Mouse (Mus musculus) heart, adult 18-20 months (tissue): ENCODE measurements at regions not wholly inside any gene's neighbourhood (a gene's known extent, or its start where the extent isn't known, plus 50 kb on each side); places are given as distances from the start of the nearest gene placed in this dataset.

Experiments used
- DNase-seq, 2 experiments: peaks; one replicate each; pipeline ENCODE4 v3.0.0; 2021 to 2022; ENCODE audit warnings: mixed read lengths in 1 of 2

DNA sequence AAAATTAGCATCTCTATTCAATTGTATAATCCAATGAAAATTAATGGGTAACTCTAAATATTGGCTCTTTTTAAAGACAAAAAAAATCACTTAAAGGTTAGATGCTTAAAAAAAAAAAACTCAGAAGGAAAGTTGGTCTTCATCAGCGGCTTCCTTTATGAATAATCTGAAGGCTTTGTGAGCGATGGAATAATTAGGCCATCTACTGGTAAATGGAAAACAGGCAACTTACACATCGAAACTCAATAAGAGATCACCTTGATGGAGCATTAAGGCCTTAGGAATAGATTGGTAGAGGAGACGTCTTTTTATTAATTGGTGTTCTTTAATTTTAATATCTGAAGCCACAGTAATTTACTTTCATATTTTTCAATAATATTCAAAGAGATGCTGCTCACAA is 218.6 kb upstream of the Tacr3 start:
- DNase-seq, result no peak

DNA sequence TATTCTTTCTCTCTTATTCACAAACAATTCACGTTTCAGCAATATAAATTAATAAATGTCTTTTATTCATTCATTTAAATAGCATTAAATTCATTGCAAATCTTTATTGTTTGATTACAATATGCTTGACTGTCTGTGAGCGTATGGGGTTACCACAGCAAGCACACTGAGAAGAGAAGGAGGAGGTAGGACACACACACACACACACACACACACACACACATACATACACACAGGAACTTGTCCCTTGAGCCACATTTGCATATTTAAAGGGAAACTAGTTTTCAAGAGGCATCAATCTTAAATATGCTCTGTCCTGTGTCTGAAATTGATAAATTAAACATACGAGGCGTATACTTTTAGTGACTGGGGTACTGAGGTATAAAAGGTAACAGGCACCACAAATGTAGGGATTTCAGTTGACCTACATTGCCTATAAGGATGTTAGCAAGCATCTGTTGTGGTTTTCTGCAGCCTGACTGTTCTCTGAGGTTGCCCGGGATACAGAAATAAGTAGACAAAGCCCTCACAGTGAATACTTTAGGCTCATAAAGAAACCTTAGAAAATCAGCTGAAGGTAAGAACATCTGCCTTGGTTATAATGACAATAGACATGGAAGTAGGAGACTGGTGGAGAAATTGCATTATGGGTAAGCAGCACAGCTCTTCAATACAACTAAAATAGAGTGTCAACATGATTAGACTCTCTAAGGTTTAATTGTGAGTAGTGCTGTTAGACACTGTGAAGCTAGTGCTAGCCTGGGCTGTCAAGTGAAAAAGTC is 217.1 kb upstream of the Tacr3 start:
- no peak for DNase-seq

DNA sequence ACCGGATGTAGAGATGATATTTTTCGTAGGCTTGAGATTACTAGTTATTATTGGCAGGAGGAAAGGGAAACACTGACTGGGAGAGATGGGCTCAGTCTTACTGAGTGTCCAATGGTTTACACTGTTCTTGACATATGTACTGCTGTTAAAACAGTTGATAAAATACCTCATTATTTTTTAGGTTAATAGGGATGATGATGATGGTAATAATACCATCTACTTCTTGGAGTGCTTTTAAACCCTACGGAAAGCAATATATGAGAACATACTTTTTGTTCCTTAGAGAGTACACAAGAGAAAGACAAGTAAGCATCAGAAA is 216.6 kb upstream of the Tacr3 start:
- no peak for DNase-seq

DNA sequence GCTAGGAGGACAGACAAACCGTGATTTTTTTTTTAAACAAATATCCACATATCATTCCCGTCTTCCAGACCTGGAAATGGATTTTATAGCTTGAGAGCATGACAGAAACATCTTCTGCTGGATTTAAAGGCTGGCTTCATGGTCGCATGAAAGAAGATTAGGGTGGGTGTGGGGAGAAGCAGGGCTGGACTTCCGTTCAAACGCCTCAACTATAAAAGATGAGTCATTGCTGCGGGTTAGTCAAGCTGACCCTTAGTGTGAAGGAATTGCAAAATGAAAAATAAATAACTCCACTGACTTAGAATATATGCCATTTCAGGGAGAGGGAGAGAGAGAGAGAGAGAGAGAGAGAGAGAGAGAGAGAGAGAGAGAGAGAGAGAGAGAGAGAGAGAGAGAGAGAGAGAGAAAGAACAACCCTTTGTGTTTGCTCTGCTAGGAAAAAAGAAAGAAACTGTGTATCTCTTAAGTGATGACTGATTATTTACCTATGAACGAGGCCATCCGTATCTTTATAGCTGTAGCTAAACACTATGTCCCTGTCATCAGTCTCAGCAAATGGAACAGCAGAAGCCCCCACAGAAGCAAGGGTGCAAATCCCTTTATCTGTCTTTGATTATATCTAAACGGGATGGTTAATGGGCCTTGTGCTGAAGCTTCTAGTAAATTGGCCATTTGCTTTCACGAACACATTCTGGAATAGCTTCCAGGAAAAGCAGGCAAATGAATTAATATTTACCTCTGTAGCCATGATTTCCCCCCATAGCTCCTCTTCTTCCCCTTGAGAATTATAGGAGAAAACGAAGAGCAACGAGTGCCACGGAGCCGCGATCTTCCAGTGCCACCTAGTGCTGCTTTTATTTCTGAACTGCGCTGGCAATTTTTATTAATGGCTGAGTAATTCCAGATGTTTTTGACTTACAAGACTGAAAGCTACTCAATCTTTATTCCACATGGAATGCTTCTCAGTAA is 199.4 kb upstream of the Tacr3 start:
- DNase-seq, result peak; percentile 10 to 40

DNA sequence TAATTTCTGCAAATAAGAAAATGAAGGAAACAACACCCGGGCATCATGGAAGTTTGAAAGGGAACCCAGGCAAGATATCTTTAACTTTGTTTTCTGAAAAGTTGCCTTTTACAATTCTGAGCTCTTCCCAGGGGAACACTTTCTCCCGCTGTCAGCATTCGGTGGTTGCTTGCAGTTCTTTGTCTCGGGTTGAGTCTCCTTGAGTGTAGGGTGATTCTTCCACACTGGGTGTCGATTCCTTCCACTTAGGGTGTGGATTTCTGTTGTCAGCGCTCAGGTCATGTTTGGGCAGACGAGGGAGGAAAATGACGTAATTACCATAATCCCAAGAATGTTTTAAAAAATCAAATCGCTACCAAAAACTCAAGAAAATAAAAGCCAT is 198.7 kb upstream of the Tacr3 start:
- DNase-seq, result peak in 1 of 2 experiments; percentile 5

DNA sequence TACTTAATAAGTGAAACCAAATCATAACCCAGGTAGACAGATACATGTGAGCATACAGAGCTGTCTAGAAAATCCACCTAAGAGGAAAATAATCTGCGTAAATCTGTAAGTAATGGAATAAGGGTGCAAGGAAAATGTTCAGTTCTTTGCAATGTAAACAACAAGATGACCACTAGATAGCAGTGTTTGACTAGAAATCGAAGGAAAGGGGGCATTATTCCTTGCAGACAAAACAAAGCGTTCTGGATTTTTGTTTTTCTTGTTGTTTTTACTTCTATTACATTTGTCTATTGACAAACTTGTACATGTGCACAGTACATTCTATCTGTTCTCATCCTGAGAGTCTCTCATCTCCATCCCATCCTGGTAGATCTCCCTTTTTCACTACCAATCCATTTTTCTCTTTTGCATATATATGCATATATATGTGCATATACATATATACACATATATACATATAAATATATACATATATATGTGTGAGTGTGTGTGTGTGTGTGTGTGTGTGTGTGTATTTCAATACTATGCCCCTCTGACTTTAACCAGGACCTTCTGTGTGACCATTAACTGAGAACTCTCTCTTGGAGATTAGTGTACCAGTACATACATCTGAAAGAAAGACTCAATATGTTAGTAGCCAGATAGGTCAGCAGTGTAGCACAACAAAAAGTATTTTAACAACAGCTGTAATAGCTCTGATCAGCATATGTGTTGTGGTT is 179.9 kb upstream of the Tacr3 start:
- no peak for DNase-seq

DNA sequence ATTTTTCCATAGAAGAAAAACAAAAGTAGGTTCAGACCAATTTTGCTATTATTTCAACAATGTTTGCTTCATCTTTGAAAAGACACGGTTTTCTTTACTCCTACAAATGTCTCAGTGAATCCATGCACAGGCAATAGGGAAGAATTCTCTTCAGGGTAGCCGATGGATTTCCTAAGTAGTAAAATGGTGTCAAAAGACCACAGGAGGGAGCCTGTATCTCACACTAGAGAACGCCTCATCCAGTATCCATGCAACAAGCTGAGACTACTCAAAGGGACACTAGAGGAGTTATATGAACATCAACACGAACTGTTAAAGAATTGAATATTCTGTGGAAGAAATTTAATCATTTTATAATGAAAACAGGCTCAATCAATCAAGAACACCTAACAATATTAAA is 174.8 kb upstream of the Tacr3 start:
- no peak for DNase-seq

DNA sequence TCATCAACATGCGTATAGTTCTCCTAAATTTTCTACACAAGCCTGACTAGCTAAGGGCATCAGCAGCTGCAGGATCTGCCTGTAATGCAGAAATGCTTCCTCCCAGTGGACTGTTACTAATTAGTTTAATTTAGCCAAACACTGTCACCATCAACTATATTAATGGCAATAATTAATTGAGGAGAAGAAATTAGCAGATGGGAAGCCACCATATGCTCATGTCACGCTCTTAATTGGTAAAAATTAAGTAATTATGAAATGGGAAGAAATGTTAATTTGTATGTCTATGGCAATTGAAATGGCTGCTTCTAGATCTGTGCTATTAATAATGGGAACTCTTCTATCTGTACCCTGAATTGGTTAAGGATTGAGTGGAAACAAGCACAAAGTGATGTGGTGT is 133.9 kb upstream of the Tacr3 start:
- no peak for DNase-seq

DNA sequence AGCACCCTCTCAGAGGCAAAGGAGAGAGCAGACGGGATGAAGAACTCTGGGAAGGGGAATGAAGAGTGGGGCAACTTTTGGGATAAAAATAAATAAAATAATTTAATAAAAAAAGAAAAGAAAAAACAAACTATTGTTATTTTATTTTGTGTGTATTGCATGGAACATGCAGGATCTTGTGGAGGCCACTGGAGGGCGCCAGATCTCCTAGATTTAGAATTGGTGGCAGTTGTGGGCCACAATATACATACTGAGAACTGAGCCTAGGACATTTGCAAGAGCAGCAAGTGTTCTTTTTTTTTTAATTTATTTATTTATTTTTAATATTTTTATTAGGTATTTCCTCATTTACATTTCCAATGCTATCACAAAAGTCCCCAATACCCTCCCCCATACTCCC is 110.2 kb upstream of the Tacr3 start:
- no peak for DNase-seq

DNA sequence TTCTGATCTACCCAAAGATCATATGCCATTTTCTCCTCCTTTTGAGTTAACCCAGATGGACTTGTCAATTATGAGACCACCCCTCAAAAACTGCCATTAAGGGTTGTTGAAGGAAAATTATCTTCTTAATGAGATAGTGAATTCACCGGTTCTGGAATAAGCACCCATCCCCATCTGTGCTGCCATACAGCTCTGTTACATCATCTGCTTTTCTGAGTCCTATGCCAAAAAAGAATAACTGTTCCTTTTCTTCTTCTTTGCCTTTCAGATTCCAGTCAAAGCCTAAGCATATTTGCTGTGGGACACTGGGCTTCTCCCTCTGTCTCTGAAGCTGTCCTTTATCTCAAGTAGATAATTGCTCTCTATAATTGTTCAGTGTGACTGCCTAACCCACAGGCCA is 93.1 kb upstream of the Tacr3 start:
- DNase-seq, result no peak

DNA sequence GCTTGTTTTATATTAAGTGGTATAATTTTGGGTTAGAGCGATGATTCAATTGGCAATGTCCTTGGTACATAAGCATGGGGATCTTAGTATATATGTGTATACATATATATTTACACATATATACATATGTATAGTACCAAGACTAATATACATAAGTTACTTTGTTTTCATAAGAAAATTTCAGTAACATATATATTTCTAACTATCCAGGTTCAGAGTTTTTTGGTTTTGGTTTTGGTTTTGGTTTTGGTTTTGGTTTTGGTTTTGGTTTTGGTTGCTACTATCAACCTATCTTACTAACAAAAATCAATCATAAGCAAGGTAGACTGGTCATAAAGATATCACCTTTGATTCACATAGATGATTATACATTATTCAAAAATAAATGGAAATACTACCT is 67.7 kb upstream of the Tacr3 start:
- no peak for DNase-seq

DNA sequence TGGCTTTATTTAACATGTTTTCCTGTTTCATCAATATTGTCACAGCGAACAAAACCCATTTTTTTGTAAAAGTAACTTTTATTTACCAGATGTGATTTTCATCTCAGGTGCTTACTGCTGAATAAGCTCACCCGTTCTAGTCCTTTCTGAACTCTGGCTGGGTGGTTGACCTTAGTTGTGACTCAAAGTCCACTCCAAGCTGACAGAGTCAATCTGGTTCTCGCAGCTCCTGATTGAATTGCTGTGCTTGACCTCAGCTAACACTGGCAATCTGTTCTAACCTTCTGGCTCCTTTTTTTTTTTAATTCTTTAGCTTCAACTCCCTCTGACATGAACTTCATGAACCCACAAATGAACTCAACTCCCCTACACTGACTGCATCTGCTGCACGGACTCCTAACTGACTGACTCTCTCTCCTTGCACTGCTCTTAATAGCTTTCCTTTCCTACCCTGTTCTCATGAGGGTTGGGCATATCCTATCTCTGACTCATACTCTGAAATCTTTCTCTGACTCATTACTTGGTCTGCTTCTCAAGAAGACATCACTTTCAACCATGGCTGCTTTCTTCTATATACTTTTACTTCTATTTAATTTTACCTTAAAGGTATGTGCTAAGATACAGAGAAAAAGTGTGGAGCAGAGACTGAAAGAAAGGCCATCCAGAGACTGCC is 65.4 kb upstream of the Tacr3 start:
- DNase-seq, result no peak
